In the genomic region with DNA sequence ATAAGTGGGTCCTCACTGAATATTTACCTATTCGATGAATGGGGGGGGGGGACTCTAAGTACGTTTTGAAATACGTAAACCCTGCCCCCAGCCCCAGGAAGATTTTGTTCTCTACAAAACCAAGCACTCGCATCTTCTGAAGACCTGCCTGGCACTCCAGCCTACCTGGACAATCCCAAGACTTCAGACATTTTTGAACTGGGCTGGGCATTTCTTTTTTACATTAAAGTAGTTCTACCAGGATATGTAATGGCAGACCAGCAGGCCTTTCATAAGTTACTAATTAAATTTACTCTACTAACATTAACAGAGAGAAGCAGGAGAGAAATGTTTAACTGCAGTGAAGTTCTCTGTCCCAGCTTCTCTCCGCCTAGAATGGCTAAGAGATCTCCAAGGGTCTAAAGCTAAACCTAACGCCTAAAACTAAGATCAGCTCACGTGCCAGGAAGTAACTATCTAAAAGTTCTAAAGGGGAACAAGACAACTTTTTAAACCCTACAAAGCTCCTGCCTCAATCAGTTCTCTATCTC, we compare ENCODE assay signal across 28 mouse cellular contexts. TPM values are rescaled to one million over a fixed set of nuclear protein-coding genes. Genes with fewer than 3 reads are reported as not detected.
DNase-seq lines count a peak whose midpoint lies in the region; ATAC-seq lines count a peak whose summit lies in the region.
"Had no signal": no experiment of that assay in that cellular context is flagged by ENCODE, and none has a peak within 500 bp of the region (broad histone marks: within the 10 kb centered on the region; RNA-seq: fewer than 3 reads in every experiment).

No protein-coding gene starts in this region.

- ATAC-seq in lung, embryonic 15.5 days (ENCODE audit: borderline replicate concordance, extremely low read depth, low FRiP score, low TSS enrichment): peak; percentile 73; the same call in 1 of the 2 replicates
- peak; percentile 55 for ATAC-seq in kidney, embryonic 16.5 days (ENCODE audit: low FRiP score, low TSS enrichment)
- ATAC-seq: CD4-positive, CD25-positive, alpha-beta regulatory T cell, adult 4 months; forebrain, embryonic 16.5 days had no signal

- H3K4me3 ChIP-seq in lung, embryonic 15.5 days: no peak overlapping the region
- H3K4me3 ChIP-seq in kidney, embryonic 16.5 days (ENCODE audit: low read length): no peak overlapping the region
- H3K4me3 ChIP-seq: erythroblast, embryonic 14.5 days; gastrocnemius, adult 2 months; heart, embryonic 12.5 days; hindbrain, embryonic 13.5 days; layer of hippocampus, adult 2 months; limb, embryonic 13.5 days had no signal

- no peak overlapping the region for H3K9ac ChIP-seq in lung, embryonic 15.5 days
- H3K9ac ChIP-seq in kidney, embryonic 16.5 days (replicated peaks; ENCODE audit: low read length): no peak overlapping the region
- H3K9ac ChIP-seq: heart, embryonic 12.5 days; hindbrain, embryonic 13.5 days; limb, embryonic 13.5 days had no signal

- H3K27me3 ChIP-seq in lung, embryonic 15.5 days: no peaks in the 10 kb centered on the region
- no peaks in the 10 kb centered on the region for H3K27me3 ChIP-seq in kidney, embryonic 16.5 days (ENCODE audit: insufficient read depth, low read length)
- H3K27me3 ChIP-seq: heart, embryonic 12.5 days; hindbrain, embryonic 13.5 days; limb, embryonic 13.5 days had no signal

- peaks cover 9% of the 10 kb centered on the region for H3K4me1 ChIP-seq in lung, embryonic 15.5 days
- peaks cover 12% of the 10 kb centered on the region for H3K4me1 ChIP-seq in kidney, embryonic 16.5 days (ENCODE audit: insufficient read depth, low read length)
- H3K4me1 ChIP-seq: heart, embryonic 12.5 days had no signal

- WGBS in lung, embryonic 15.5 days: 64% methylated on average over 7 of the region's 7 CpGs
- 71% methylated on average over 7 of the region's 7 CpGs for WGBS in kidney, embryonic 16.5 days

- no peaks in the 10 kb centered on the region for H3K9me3 ChIP-seq in lung, embryonic 15.5 days
- H3K9me3 ChIP-seq in kidney, embryonic 16.5 days (ENCODE audit: low read length): no peaks in the 10 kb centered on the region
- H3K9me3 ChIP-seq: heart, embryonic 12.5 days; hindbrain, embryonic 13.5 days; limb, embryonic 13.5 days had no signal

- no peak overlapping the region for H3K4me2 ChIP-seq in lung, embryonic 15.5 days
- peak overlapping the region; percentile 14; the same call in 1 of the 2 replicates for H3K4me2 ChIP-seq in kidney, embryonic 16.5 days (replicated peaks; ENCODE audit: low read depth, low read length)
- H3K4me2 ChIP-seq: heart, embryonic 12.5 days; hindbrain, embryonic 13.5 days; limb, embryonic 13.5 days; liver, embryonic 11.5 days had no signal

- DNase-seq in lung, postnatal 14 days: no peak
- DNase-seq in kidney, adult 9 months: peak; percentile 87
- peak; percentile 37 to 72 for DNase-seq in kidney, postnatal 36 days
- no peak for DNase-seq in urinary bladder, postnatal 14 days (ENCODE audit: low spot score)
- no peak for DNase-seq in right cerebral cortex, postnatal 14 days
- DNase-seq: adrenal gland, postnatal 36 days; cerebellum, adult 2 months; cerebellum, postnatal 14 days; gastrocnemius, adult 2 months; gastrocnemius, postnatal 36 days; heart, adult 18-20 months; heart, postnatal 4 days; midbrain, embryonic 14.5 days; retina, postnatal 1 day; right cerebral cortex, postnatal 25 days; thymus, adult 2 months; thymus, postnatal 36 days had no signal

- H3K36me3 ChIP-seq in lung, embryonic 15.5 days: peaks cover 22% of the 10 kb centered on the region
- H3K36me3 ChIP-seq in kidney, embryonic 16.5 days (ENCODE audit: insufficient read depth, low read length): 0 out of 2 replicates have a peak, but pooled peaks cover 3% of the 10 kb centered on the region
- H3K36me3 ChIP-seq: hindbrain, embryonic 13.5 days had no signal

- peak overlapping the region; percentile 79 for H3K27ac ChIP-seq in lung, embryonic 15.5 days
- peak overlapping the region; percentile 89 for H3K27ac ChIP-seq in kidney, embryonic 16.5 days (ENCODE audit: low read length)
- H3K27ac ChIP-seq: gastrocnemius, adult 2 months; hindbrain, embryonic 13.5 days; layer of hippocampus, adult 2 months; limb, embryonic 13.5 days; macrophage had no signal

RNA-seq across cellular contexts. Expression of a gene that starts 15.3 kb away (rescaled TPM):
- polyA plus RNA-seq in lung, embryonic 15.5 days (2015; fragmentation: Nextera tagmentation; extraction: Ambion mirVana): 20.4 and 23.2 TPM in 2 replicates
- polyA plus RNA-seq in kidney, embryonic 16.5 days (2015; fragmentation: Nextera tagmentation; extraction: Ambion mirVana): 15.6 and 19.6 TPM in 2 replicates

RNA-seq across cellular contexts. Expression of a gene that starts 30.4 kb away (rescaled TPM):
- 179 and 185 TPM in 2 replicates for polyA plus RNA-seq in lung, embryonic 15.5 days (2015; fragmentation: Nextera tagmentation; extraction: Ambion mirVana)
- polyA plus RNA-seq in kidney, embryonic 16.5 days (2015; fragmentation: Nextera tagmentation; extraction: Ambion mirVana): 144 and 161 TPM in 2 replicates

Comparison
In these comparisons a context has a peak if more than half of its experiments do, and no peak if none do; other contexts are left out.
1. DNase-seq: peak in kidney, adult 9 months (single experiment) and kidney, postnatal 36 days (2 of 2); none in lung, postnatal 14 days (single experiment), urinary bladder, postnatal 14 days (single experiment) and right cerebral cortex, postnatal 14 days (single experiment).